Mouse (Mus musculus): ENCODE measurements around the gene Lrmda.

The Lrmda gene

DNA sequence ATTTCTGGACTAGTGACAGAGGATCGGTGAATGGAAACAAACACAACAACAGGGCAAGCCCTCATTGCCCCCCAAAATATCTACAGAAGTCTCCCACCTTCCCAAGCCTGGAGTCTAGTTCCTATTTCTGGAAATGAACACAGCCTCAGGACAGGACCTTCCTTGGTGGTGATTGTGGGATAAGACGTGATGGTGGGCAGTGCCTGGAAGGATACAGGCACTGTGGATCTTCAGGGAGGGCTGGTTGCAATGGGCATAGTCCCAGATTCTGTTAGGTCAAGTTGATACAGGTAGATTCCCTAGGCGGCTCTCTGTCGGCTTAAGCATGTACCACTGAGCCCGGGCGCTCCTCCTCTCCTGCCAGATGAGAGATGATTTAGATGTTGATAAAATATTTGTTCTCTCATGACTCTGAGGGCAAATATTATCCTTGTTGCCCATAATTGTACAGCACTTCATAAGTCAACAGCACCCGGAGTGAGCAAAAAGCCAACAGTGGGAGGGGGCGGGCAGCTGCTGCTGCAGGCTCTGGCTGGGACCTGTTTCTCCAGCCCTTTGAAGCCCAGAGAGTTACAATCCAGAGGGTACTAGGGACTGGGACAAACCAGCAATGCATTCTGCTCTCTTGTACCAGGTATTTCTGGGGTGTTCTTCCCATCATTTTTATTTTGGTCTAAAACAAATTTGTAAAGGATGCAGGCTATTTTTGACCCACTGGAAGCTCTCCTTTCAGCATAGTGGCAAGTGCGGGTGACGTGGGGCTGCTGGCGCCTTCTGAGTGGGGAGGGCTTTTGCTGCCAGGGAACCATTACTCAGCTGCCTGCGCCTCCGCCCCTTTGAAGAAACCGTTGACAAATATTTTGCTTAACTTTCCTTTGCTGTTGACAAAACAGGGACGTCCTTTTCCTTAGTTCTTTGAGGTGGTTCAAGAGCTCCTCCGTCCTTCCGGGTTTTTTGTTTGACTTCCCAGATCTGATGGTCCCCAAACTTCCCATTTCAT, 630.8 kb downstream of the Lrmda start:
- no peak for DNase-seq (ENCODE audit: low spot score)

GRCm38 (mm10) chr14:22651131-22651952, 631.8 kb downstream of the Lrmda start:
- no peak for DNase-seq (ENCODE audit: low spot score)

GRCm38 (mm10) chr14:22662496-22662895, 643.0 kb downstream of the Lrmda start:
- DNase-seq (ENCODE audit: low spot score), result no peak

DNA sequence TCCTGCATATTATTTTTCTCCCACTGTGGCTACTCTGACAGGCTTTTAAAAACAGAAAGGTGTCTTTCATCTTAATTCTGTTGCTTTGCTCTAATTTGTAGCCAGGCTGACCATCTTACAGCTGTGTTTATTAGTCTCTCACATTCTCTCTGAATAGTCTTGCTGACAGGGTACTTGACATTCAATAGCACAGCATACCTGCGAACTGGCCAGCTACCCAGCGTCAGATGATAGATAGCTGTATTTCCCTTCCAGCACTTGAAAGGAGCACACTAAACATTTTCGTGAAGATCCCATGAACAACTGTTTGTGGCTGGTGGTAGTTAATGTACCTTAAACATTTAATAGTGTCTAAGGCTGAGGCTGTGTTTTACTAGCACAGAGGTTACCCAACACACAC, 646.9 kb downstream of the Lrmda start:
- DNase-seq (ENCODE audit: low spot score), result no peak

DNA sequence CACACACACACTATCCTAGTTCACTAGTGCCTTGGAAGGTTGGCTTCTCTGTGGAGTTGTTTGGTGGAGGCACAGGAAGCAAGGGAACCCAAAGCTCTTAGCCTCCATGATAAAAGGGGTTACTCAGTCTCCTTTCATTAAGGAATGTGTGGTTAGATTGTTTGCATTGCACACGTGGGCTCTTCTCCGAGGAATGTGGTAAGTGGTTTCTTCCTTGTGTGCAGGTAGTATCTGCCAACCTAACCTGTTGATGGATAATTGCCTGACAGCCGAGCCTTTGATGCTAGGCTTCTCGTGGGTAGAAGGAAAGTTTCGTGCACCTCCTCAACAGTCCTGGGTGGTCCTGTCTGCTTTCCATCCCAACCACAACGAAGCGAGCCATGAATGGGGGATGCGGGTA, 648.8 kb downstream of the Lrmda start:
- DNase-seq (ENCODE audit: low spot score), result no peak

GRCm38 (mm10) chr14:22668711-22669110, 649.2 kb downstream of the Lrmda start:
- no peak for DNase-seq (ENCODE audit: low spot score)

DNA sequence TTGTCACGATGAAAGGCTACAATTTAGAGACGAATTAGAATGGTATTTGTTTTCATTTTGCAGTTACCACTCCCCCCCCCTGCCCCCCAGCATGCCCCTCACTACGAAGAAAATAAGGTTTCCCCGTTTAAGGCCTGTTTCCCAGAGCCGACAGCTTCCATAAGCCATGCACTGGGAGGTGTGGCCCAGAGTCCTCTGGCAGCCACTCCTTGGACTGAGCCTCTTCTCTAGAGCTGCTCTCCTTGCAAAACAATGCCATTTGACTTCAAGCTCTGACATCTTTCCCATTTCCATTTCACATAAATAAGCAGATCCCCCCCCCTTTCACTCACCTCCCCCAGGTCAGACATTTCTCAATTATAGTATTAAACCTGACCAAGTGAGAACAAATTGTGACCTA, 654.1 kb downstream of the Lrmda start:
- DNase-seq (ENCODE audit: low spot score), result no peak

GRCm38 (mm10) chr14:22679008-22679704, 659.6 kb downstream of the Lrmda start:
- no peak for DNase-seq (ENCODE audit: low spot score)

GRCm38 (mm10) chr14:22679705-22680643, 660.5 kb downstream of the Lrmda start:
- DNase-seq (ENCODE audit: low spot score), result no peak

- DNase-seq (ENCODE audit: low spot score), result no peak
Observed at GRCm38 (mm10) chr14:22686886-22687285, 667.4 kb downstream of the Lrmda start.

GRCm38 (mm10) chr14:22688399-22688798, 668.9 kb downstream of the Lrmda start:
- no peak for DNase-seq (ENCODE audit: low spot score)

GRCm38 (mm10) chr14:22695448-22695847, 675.9 kb downstream of the Lrmda start:
- DNase-seq (ENCODE audit: low spot score), result no peak

GRCm38 (mm10) chr14:22695931-22696365, 676.4 kb downstream of the Lrmda start:
- DNase-seq (ENCODE audit: low spot score), result no peak

- no peak for DNase-seq (ENCODE audit: low spot score)
Observed at GRCm38 (mm10) chr14:22700236-22700635, 680.7 kb downstream of the Lrmda start.

DNA sequence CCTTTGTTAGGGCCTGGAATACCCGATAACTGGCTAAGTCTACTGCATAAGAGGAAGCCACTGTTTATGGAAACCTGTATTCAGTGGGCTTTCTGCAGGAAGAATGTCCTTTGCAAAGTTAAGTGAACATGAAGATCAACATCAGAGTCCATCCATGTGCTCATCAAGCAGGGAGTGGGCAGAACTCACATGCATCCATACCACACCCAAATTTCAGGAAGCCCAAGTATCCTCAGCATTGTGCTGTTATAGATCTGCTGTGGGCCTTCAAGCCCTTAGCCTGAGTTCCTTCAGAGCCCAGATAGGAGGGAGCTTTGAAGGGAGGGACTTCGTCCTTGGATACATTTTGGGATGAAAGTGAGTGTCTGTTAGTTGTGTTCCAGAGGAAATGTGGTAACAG, 681.2 kb downstream of the Lrmda start:
- no peak for DNase-seq (ENCODE audit: low spot score)

- no peak for DNase-seq (ENCODE audit: low spot score)
Observed at GRCm38 (mm10) chr14:22707958-22708701, 688.6 kb downstream of the Lrmda start.

DNA sequence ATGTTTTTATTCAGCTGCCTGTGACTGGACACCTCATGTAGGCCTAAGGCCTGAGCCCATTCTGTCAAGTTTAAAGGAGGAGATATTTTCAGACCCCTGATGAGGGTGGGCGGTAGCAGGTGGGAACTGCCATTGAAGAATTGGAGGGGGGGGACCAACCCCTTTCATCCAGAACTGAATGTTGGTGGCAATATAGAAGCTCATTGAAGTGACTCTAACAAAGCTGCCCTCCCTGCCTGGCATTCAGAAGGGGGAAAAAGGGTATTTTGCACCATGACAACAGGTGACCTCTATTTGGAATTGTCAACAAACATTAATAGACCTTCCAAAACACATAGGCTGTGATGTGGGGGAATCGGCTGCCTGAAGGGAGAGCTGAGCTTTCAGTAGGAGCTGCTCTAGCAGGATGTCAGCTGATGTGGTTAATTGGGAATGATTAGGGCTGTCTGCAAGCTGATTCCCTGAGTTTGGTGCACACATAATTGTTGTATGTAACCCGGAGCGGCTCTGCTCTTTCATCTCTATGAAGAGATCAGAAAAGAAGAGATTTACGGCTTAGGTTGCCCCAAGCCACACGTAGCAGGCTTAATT, 690.7 kb downstream of the Lrmda start:
- no peak for DNase-seq (ENCODE audit: low spot score)

GRCm38 (mm10) chr14:22712388-22712787, 692.9 kb downstream of the Lrmda start:
- DNase-seq (ENCODE audit: low spot score), result no peak

- DNase-seq (ENCODE audit: low spot score), result no peak
Observed at GRCm38 (mm10) chr14:22715581-22716378, 696.3 kb downstream of the Lrmda start.

Data from urinary bladder, postnatal 10 days (tissue).